Mouse (Mus musculus): ENCODE results near the gene Gm364. TPM values are rescaled to one million over a fixed set of nuclear protein-coding genes. Genes with fewer than 3 reads are reported as not detected.

Gene Gm364
- polyA plus RNA-seq (2017; shearing (Covaris generic)), result not detected

GRCm38 (mm10) chrX:57408769-57409168 lies at the start of gene Gm364:
TSS of gene Gm364 (plus strand) at chrX:57409154.

GRCm38 (mm10) chrX:57392367-57393246 lies 16.3 kb upstream of the Gm364 start, which contains the start of gene Rbmx:
TSS of gene Rbmx (minus strand) at chrX:57393036.

GRCm38 (mm10) chrX:57503634-57504033 lies 94.7 kb downstream of the Gm364 start, which contains the start of gene Gpr101:
TSS of gene Gpr101 (minus strand) at chrX:57503757.

Other genes starting within 250 kb of the Gm364 start
- 269 TPM for gene Cd40lg, start 197.0 kb upstream of the Gm364 start, polyA plus RNA-seq (2017; shearing (Covaris generic))
- 105 TPM for gene Arhgef6, start 70.4 kb upstream of the Gm364 start, polyA plus RNA-seq (2017; shearing (Covaris generic))
- gene Rbmx, start 16.1 kb upstream of the Gm364 start, polyA plus RNA-seq (2017; shearing (Covaris generic)), result 74.0 TPM
- not detected for gene Gpr101, start 94.6 kb downstream of the Gm364 start, polyA plus RNA-seq (2017; shearing (Covaris generic))

Data from naive thymus-derived CD4-positive, alpha-beta T cell, adult 5 months (primary cell).